Mouse (Mus musculus) G1E (cell line): ENCODE measurements around the gene Enc1.

ENCODE experiments used
- CTCF ChIP-seq: IDR thresholded peaks from 2 replicates; pipeline ENCODE4 v1.5.1; 2012; ENCODE audit warnings: low read depth, low read length, inconsistent platforms, mixed read lengths
- GATA1 ChIP-seq: IDR thresholded peaks from 2 replicates; pipeline ENCODE4 v1.6.1; 2012; ENCODE audit warnings: borderline replicate concordance, low read length, inconsistent platforms, mixed read lengths

GRCm38 (mm10) chr13:97270723-97271122 is 29.8 kb downstream of the Enc1 start:
- TF ChIP-seq CTCF (no peak), GATA1 (no peak)
